Mouse (Mus musculus): Measurements from ENCODE around the gene Cmtm6. TPM values are rescaled to one million over a fixed set of nuclear protein-coding genes. Genes with fewer than 3 reads are reported as not detected.

Cmtm6 gene
- total RNA-seq, 2 experiments from 2014 or later: 21.4 to 21.8 TPM

- no peak for DNase-seq (ENCODE audit: extremely low spot score in 1 of 2, low spot score in 1 of 2)
Observed at GRCm38 (mm10) chr9:114767507-114767906, 36.6 kb downstream of the Cmtm6 start.

GRCm38 (mm10) chr9:114768066-114768465, 37.1 kb downstream of the Cmtm6 start:
- no peak for DNase-seq (ENCODE audit: extremely low spot score in 1 of 2, low spot score in 1 of 2)

DNA sequence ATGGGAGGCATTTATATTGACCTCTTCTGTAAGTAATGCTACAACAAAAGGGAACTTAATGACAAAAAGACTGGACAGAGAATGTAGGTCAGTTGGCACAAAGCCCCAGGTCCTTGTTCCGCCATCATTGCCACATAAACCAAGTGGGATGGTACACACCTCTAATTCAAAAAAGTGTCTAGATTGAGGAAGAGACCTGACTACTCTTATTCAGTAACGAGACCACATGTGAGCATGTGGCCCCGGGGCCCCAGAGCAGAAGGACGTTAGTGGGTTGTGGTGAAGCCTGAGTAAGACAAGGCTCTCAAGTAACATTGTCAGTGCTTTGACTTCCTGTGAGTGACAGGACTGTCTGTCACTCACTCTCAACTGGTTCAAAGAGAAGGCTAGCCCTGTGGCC, 39.3 kb downstream of the Cmtm6 start:
- DNase-seq (ENCODE audit: extremely low spot score in 1 of 2, low spot score in 1 of 2): no peak

GRCm38 (mm10) chr9:114771565-114771964, 40.6 kb downstream of the Cmtm6 start:
- DNase-seq (ENCODE audit: extremely low spot score in 1 of 2, low spot score in 1 of 2): no peak

DNA sequence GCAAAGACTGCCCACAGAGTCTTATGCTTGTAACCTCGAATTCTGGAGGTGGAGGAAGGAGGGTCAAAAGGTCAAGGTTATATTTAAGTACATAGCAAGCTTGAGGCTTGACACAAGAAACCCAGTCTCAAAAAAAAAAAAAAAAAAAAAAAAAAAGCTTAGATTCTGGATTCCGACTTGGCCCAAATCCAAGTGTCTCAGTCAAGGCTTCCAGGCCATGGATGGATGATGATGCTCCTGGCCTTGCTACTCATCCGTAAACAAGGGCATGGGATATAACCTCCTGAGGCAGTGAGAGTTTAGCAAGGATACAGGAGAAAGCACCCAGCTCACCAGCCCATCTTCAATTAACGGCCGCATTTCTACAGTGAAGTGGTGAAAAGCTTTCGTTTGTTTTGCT, 43.7 kb downstream of the Cmtm6 start:
- DNase-seq (ENCODE audit: extremely low spot score in 1 of 2, low spot score in 1 of 2): no peak

GRCm38 (mm10) chr9:114775272-114775671, 44.4 kb downstream of the Cmtm6 start:
- DNase-seq (ENCODE audit: extremely low spot score in 1 of 2, low spot score in 1 of 2): no peak

GRCm38 (mm10) chr9:114776361-114776760, 45.4 kb downstream of the Cmtm6 start:
- no peak for DNase-seq (ENCODE audit: extremely low spot score in 1 of 2, low spot score in 1 of 2)

GRCm38 (mm10) chr9:114777178-114778046, 46.5 kb downstream of the Cmtm6 start:
- DNase-seq (ENCODE audit: extremely low spot score in 1 of 2, low spot score in 1 of 2): no peak

DNA sequence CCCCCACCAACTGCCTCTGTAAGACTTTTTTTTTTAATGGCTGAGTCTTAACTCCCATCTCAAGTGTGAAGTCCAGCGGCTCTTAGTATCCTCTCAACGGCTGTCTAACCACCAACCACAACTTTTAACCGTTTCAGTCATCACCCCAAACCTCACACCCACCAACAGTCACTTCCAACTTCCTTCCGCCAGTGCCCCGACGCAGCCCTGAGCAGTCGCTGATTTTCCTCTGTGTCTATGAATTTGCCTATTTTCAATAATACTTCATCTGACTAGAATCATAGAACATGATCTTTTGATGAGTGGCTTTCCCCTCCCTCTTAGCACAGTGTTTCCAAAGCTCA, 47.1 kb downstream of the Cmtm6 start:
- no peak for DNase-seq (ENCODE audit: extremely low spot score in 1 of 2, low spot score in 1 of 2)

GRCm38 (mm10) chr9:114778877-114779276, 48.0 kb downstream of the Cmtm6 start:
- no peak for DNase-seq (ENCODE audit: extremely low spot score in 1 of 2, low spot score in 1 of 2)

- DNase-seq (ENCODE audit: extremely low spot score in 1 of 2, low spot score in 1 of 2): no peak
Observed at GRCm38 (mm10) chr9:114779984-114780745, 49.2 kb downstream of the Cmtm6 start.

DNA sequence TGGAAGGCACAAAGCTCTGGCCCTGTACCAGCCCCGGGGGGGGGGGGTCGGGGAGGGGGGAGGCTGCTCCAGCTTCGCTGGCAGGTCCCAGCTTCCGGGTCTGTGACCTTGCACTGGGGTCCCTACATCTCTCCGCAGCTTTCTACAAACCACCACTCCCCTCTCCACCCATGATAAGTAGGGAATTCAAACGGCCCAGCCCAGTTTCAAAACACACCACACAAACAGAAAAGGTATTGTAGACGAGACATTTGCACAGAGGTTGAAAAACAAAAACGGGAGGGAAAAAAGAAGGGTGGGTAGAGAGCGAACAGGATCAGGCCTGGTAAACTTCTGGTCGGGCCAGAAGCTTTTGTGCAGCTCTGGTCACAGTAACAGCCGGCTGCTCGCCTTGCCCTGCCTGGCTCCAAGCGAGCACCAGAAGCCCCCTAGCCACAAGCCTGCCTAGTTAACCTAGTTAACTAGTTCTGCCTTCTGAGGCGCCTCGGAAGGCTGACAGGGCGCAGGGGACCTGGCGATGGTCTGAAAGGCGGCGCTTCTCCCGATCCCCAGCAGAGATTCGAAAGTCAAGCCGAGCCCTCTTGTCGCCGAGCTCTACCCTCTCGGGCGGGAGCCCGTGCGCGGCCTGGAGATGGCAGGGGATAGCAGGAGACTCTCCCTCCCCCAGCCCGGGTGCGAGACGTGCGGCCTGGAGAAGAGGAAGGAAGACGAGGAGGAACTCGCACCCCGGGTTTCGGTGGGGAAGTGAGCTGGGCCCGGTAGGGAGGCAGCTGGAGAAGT, 50.0 kb downstream of the Cmtm6 start:
- no peak for DNase-seq (ENCODE audit: extremely low spot score in 1 of 2, low spot score in 1 of 2)

DNA sequence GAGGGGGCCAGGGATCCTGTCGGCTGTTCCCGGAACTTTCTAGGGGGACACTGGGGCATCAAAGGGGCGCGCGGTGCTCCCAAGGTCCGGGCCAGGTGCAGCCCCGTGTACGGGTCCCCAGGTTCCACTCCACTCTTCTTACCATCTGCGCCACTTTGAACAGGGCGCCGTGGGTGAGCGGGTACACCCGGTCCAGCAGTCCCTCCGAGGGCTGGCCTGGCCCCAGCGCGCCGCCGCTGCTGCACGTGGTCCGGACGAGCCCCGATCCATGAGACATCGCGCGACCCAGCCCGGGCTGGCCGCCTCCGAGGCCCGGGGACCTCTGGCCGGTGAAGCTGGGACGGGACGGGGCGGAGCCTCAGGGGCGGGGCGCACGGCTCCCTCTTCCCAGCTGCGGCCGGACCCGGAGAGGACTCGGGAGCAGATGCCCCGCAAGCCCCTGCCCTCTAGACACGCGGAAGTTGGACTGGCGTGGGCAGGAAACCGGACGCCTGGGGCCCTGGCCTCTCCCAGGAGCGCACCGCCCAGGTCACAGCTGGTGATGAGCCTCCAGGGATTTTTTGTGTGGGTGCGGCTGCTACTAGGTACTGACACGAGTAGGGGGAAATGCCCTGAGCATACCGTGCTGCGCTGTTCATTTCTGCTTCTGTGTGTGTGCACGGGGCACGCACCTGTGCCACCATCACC, 50.8 kb downstream of the Cmtm6 start, which contains the start of gene Cmtm7:
TSS of gene Cmtm7 (minus strand) at position 331 of the 687 bp plus-strand sequence.
- DNase-seq (ENCODE audit: extremely low spot score in 1 of 2, low spot score in 1 of 2): no peak

GRCm38 (mm10) chr9:114785432-114786125, 54.7 kb downstream of the Cmtm6 start:
- DNase-seq (ENCODE audit: extremely low spot score in 1 of 2, low spot score in 1 of 2): no peak

GRCm38 (mm10) chr9:114787134-114787533, 56.2 kb downstream of the Cmtm6 start:
- DNase-seq (ENCODE audit: extremely low spot score in 1 of 2, low spot score in 1 of 2): no peak

DNA sequence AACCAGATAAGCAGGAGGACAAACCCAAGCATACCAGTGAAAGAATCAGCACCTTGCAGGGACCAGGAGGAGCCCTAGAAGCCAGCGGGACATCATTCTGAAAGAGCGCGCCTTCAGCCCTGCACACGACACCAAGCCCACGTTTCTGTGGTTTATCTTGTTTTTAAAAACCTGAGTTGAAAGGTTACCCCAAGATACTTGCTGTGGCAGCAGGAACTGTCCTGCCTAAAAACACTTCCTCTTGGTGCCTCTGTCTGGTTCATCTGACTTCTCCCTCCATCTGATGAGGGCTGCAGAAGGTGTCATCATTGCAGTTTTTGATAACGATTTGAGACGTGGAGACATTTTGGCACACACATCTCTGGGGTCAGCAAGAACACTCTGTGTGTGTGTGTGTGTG, 56.8 kb downstream of the Cmtm6 start:
- DNase-seq (ENCODE audit: extremely low spot score in 1 of 2, low spot score in 1 of 2): no peak

DNA sequence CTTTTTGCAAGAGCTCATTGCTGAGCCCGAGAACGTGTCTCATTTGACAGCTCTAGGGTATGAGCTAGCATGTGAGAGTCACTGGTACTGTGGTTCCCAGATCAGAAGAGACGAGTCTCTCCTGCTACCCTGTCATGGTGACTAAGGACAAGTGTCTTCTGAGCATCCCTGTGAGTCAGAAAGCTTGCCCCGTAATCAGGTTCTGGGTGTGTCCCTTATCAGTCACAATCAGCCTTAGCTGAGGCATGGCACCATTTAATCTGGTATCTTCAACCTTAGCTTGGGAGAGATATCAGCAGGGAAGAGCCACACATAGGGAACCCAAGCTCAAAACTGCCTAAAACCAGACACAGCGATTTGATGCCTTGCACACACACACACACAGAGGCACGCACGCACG, 57.8 kb downstream of the Cmtm6 start:
- DNase-seq (ENCODE audit: extremely low spot score in 1 of 2, low spot score in 1 of 2): no peak

DNA sequence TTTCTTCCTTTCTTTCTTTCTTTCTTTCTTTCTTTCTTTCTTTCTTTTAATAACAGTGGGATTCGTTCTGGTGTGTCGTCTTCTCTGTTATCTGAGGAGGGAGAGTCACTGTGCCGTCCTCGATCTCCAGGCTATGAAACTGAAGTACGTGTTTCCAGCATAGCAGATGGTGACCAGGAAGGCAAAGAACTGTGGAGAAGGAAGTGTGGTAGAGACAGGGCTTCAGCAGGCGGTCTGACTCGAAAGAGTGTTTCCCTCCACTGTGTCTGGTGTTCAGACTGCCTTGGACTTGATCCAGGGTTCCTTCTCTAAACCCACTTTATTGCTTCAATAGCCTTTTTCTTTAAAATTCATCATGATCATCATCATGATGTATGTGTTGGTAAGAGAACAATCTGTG, 58.6 kb downstream of the Cmtm6 start:
- no peak for DNase-seq (ENCODE audit: extremely low spot score in 1 of 2, low spot score in 1 of 2)

DNA sequence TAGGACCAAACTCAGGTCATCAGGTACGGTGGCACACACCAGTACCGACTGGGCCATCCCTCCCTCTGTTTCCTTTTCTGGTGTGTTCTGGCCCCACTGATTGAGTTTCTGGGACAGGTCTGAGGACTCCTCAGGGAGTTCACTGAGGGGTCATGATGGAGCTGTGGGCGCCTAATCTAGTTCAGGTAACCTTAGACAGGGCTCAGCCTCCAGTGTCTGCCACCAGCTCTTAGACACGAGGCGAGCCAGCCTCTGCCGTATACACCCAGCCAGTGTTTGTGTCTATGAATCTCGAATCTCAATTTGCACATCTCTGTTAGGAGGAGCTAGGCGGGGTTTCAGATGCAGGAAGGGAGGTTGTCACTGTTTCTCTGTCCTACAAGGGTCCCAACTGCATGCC, 59.1 kb downstream of the Cmtm6 start:
- DNase-seq (ENCODE audit: extremely low spot score in 1 of 2, low spot score in 1 of 2): no peak
